Mouse (Mus musculus) C2C12 (cell line): Measurements from ENCODE around the gene Abl2.

ENCODE experiments used
- CEBPB ChIP-seq: IDR thresholded peaks from one replicate; pipeline ENCODE4 v1.6.1; 2011; ENCODE audit warnings: low read depth, mild to moderate bottlenecking, control low read depth, moderate library complexity
- CTCF ChIP-seq: IDR thresholded peaks from one replicate; pipeline ENCODE4 v1.5.1; 2011; ENCODE audit not compliant: control insufficient read depth, insufficient read depth, insufficient read length
- FOSL1 ChIP-seq: IDR thresholded peaks from one replicate; pipeline ENCODE4 v1.8.0; 2011; ENCODE audit warnings: mild to moderate bottlenecking, low read length; ENCODE audit not compliant: poor library complexity, insufficient read depth, severe bottlenecking
- MAX ChIP-seq: IDR thresholded peaks from one replicate; pipeline ENCODE4 v1.6.1; 2011; ENCODE audit warnings: mild to moderate bottlenecking, control low read depth
- MYOD1 ChIP-seq: IDR thresholded peaks from one replicate; pipeline ENCODE4 v1.6.1; 2011; ENCODE audit warnings: low read depth; ENCODE audit not compliant: control insufficient read depth, insufficient read length
- MYOG ChIP-seq: IDR thresholded peaks from one replicate; pipeline ENCODE4 v1.6.1; 2011; ENCODE audit not compliant: control insufficient read depth, insufficient read length; ENCODE audit errors: extremely low read depth
- USF1 ChIP-seq: IDR thresholded peaks from one replicate; pipeline ENCODE4 v1.6.1; 2011; ENCODE audit warnings: low read depth, mild to moderate bottlenecking, control low read depth, moderate library complexity

- TF ChIP-seq CTCF (no peak), USF1 (no peak), FOSL1 (no peak), MAX (no peak), MYOG (no peak), MYOD1 (no peak), CEBPB (no peak)
These were observed 115.8 kb downstream of the Abl2 start, which contains the start of gene Tor3a for GRCm38 (mm10) chr1:156674195-156675000.
